Mouse (Mus musculus) hindbrain, embryonic 11.5 days (tissue): ENCODE measurements around the gene Sgtb. TPM values are rescaled to one million over a fixed set of nuclear protein-coding genes. Genes with fewer than 3 reads are reported as not detected.

Experiments
- ATAC-seq: fragments of 200-750 bp; cut with Nextera tagmentation; 2 replicates; pipeline ENCODE4 v1.8.0; 2017; ENCODE audit warnings: mild to moderate bottlenecking, moderate TSS enrichment, moderate library complexity; ENCODE audit not compliant: low FRiP score
- DNase-seq: peaks from one replicate; pipeline ENCODE4 v3.0.0-alpha.2; 2015; ENCODE audit warnings: low spot score
- H3K27ac ChIP-seq: fragments of 300-500 bp; sonication (generic); 2 replicates; pipeline ENCODE4 v1.5.1; 2014; ENCODE audit warnings: mild to moderate bottlenecking, low read depth, low read length
- H3K27me3 ChIP-seq: fragments of 300-500 bp; sonication (generic); 2 replicates; pipeline ENCODE4 v1.6.1; 2014; ENCODE audit warnings: mild to moderate bottlenecking, low read length, moderate library complexity, mixed read lengths; ENCODE audit not compliant: control insufficient read depth, insufficient read depth
- H3K36me3 ChIP-seq: fragments of 300-500 bp; sonication (generic); 2 replicates; pipeline ENCODE4 v1.6.1; 2014; ENCODE audit warnings: mild to moderate bottlenecking, low read length, moderate library complexity, mixed read lengths; ENCODE audit not compliant: control insufficient read depth, insufficient read depth
- H3K4me1 ChIP-seq: fragments of 300-500 bp; sonication (generic); replicated peaks from 2 replicates; pipeline ENCODE4 v1.6.1; 2014; ENCODE audit warnings: low read length, mixed read lengths; ENCODE audit not compliant: control insufficient read depth, insufficient read depth
- H3K4me2 ChIP-seq: fragments of 300-500 bp; sonication (generic); replicated peaks from 2 replicates; pipeline ENCODE4 v1.6.1; 2014; ENCODE audit warnings: mild to moderate bottlenecking, low read depth, low read length
- H3K4me3 ChIP-seq: fragments of 300-500 bp; sonication (generic); 2 replicates; pipeline ENCODE4 v1.5.1; 2014; ENCODE audit warnings: low read depth, low read length
- H3K9ac ChIP-seq: fragments of 300-500 bp; sonication (generic); 2 replicates; pipeline ENCODE4 v1.6.1; 2014; ENCODE audit warnings: low read depth, low read length
- H3K9me3 ChIP-seq: fragments of 300-500 bp; sonication (generic); 2 replicates; pipeline ENCODE4 v1.6.1; 2016; ENCODE audit warnings: low read length; ENCODE audit not compliant: control insufficient read depth
- WGBS: fragments of 180-500 bp; shearing (Covaris S2); extraction: QIAGEN DNeasy Blood & Tissue Kit; methylation state at CpG from one replicate; pipeline ENCODE4 v1.1.7; 2014; 5-methylcytosine and 5-hydroxymethylcytosine counted together
- polyA plus RNA-seq: library from polyadenylated mRNA; unstranded; fragments of >200 nt; fragmentation: Nextera tagmentation; extraction: Ambion mirVana; gene quantifications from 2 replicates; pipeline ENCODE4 v1.2.1, GENCODE M21; 2014

Sgtb gene
- polyA plus RNA-seq, 1 experiment from 2014 or later: 27.9 TPM

DNA sequence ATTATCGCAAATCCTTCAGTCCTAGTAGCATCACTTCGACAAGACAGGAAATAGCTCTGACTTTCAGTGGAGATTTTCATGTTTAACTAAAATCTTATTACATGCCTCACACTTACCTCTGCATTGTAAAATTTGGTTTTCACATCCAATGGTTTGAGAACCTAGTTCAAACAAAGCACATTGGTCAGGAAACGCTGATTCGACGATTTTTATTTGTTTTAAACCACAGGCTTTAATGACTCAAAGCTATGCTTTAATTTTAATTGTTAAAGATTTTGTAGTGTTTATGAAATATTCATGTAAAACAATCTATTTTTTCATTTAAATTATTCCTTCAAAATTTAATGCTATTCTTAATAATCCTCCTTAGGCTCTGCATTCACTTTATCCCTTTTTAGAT is 44.6 kb downstream of the Sgtb start:
- Histone ChIP-seq H3K4me2 (no peak overlapping the region), H3K27me3 (no peaks in the 10 kb centered on the region), H3K9me3 (no peaks in the 10 kb centered on the region), H3K4me1 (no peaks in the 10 kb centered on the region), H3K9ac (no peak overlapping the region), H3K36me3 (0 out of 2 replicates have a peak, but pooled peaks cover 3% of the 10 kb centered on the region), H3K4me3 (no peak overlapping the region), H3K27ac (no peak overlapping the region)
- WGBS: 97% methylated on average over 5 of the region's 5 CpGs
- ATAC-seq (no peak), DNase-seq (no peak)

GRCm38 (mm10) chr13:104155106-104155505 is 45.6 kb downstream of the Sgtb start:
- no peak for DNase-seq
- WGBS: 95% methylated on average over 7 of the region's 7 CpGs

DNA sequence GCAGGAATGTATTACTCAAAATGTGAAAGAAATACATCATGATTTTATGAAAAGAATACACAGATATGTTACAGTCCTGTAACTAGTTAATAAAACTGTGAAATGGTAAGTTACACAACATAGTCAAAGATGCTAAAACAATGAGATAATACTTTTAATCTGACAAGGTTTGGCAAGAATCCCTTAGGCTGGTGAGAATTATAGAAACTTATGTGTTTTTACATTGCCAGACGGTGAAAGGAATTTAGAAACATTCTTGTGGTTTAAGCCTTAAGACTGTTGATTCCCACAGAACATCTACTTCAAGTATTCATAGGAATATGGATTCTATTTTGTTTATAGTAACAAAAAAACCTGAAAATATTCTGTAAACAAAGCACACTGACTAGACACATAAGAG is 46.1 kb downstream of the Sgtb start:
- Histone ChIP-seq H3K36me3 (no peaks in the 10 kb centered on the region), H3K27me3 (no peaks in the 10 kb centered on the region), H3K4me2 (no peak overlapping the region), H3K9ac (no peak overlapping the region), H3K4me3 (no peak overlapping the region), H3K4me1 (no peaks in the 10 kb centered on the region), H3K27ac (no peak overlapping the region), H3K9me3 (no peaks in the 10 kb centered on the region)
- no peak for DNase-seq
- no peak for ATAC-seq
- WGBS: 98% methylated on average over 1 of the region's 1 CpGs

More at GRCm38 (mm10) chr13:104155106-104155505, 45.6 kb downstream of the Sgtb start:
- ATAC-seq: no peak
- H3K27ac ChIP-seq: no peak overlapping the region
- no peaks in the 10 kb centered on the region for H3K36me3 ChIP-seq
- H3K4me1 ChIP-seq: no peaks in the 10 kb centered on the region
- no peaks in the 10 kb centered on the region for H3K9me3 ChIP-seq
- no peak overlapping the region for H3K9ac ChIP-seq
- H3K4me3 ChIP-seq: no peak overlapping the region
- no peaks in the 10 kb centered on the region for H3K27me3 ChIP-seq
- no peak overlapping the region for H3K4me2 ChIP-seq

DNA sequence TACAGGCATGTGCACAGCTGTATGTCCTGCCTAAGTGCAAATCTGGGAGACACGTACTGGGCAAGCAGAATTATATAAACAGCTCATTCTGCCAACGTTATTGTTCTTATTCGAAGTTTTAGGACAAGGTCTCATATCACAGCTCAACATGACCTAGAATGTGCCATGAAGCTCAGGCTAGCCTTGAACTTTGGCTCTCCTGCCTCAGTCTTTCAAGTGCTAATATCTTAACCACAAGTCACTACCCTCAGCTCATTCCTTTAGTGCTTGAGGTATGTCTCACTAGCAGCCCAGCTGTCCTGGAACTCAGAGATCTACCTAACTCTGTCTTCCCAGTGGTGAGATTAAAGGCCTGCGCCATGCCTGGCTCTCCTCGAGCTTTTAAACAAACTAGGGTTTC is 62.2 kb downstream of the Sgtb start:
- H3K4me2 ChIP-seq: no peak overlapping the region
- H3K4me1 ChIP-seq: no peaks in the 10 kb centered on the region
- no peaks in the 10 kb centered on the region for H3K9me3 ChIP-seq
- 96% methylated on average over 5 of the region's 5 CpGs for WGBS
- no peak for ATAC-seq
- DNase-seq: no peak
- H3K27me3 ChIP-seq: no peaks in the 10 kb centered on the region
- no peak overlapping the region for H3K27ac ChIP-seq
- peaks cover 6% of the 10 kb centered on the region; the same call in 1 of the 2 replicates for H3K36me3 ChIP-seq
- H3K4me3 ChIP-seq: no peak overlapping the region
- no peak overlapping the region for H3K9ac ChIP-seq

GRCm38 (mm10) chr13:104172498-104172897 is 63.0 kb downstream of the Sgtb start:
- ATAC-seq: no peak
- H3K27ac ChIP-seq: no peak overlapping the region
- no peaks in the 10 kb centered on the region for H3K9me3 ChIP-seq
- H3K4me1 ChIP-seq: no peaks in the 10 kb centered on the region
- no peak overlapping the region for H3K4me3 ChIP-seq
- no peak overlapping the region for H3K4me2 ChIP-seq
- DNase-seq: no peak
- H3K36me3 ChIP-seq: peaks cover 6% of the 10 kb centered on the region; the same call in 1 of the 2 replicates
- no peak overlapping the region for H3K9ac ChIP-seq
- H3K27me3 ChIP-seq: no peaks in the 10 kb centered on the region

DNA sequence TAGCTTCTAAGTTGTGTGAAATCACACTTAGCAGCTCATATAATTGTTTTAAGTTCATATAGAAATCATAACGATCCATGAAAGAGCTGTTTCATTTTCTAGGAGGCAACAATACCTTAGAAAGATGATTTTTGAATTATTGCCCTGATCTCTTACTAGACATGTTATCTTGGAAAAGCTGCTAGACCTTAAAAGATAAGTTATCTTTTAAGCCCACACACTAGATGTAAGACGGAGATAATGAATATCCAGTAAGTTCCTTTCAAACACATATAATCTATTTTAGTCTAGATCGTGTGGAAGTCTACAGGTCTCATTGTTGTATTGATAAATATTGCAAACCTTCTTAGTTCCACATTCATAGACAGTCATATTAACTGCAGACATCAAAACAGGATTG is 67.3 kb downstream of the Sgtb start:
- Histone ChIP-seq H3K4me2 (peak overlapping the region; percentile 36), H3K27ac (no peak overlapping the region), H3K36me3 (no peaks in the 10 kb centered on the region), H3K9me3 (no peaks in the 10 kb centered on the region), H3K4me1 (no peaks in the 10 kb centered on the region), H3K4me3 (peak overlapping the region; percentile 22), H3K27me3 (no peaks in the 10 kb centered on the region), H3K9ac (no peak overlapping the region)
- DNase-seq (no peak), ATAC-seq (no peak)
- WGBS: 83% methylated on average over 3 of the region's 3 CpGs

DNA sequence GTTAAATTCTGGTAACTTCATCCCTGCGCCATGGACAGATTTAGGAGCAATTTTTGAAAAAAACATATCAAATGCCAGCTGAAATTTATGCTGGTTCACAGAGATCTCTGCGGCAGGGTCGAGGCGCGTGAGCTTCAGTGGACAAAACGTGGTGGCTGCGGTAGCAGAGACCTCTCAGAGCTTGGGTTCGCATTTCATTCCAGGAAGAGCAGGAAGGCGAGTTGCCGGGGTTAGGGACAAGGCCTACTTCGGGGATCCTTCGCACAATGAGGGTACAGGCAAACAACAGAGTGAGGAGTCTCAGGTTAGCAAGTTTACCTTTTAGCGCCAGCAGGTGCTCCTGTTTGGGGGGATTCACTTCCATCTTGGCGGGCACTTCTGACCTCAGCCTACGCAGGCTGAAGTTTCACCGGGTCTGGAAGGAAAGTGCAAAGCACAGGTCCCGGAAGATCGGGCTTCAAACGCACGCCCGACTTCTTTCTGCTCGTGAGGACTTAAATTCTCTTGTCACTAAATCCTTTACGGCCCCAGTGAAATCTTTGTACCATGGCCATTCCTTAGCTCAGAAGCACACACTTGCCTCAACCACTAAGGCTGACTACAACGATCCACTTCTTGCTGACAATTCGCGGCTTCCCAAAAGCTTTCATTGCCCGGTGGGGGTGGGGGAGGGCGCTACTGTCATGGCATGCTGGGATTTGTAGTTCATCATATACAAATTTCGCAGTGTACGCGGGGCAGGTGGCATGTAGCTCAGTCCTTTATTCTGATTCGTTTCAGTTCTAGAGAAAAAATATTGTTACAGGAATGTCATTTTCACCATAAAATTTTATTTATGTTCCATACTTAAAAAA is 68.5 kb downstream of the Sgtb start, which contains the start of gene Trappc13:
Gene Trappc13 (minus strand): TSS at position 674 of the 854 bp plus-strand sequence.
- Histone ChIP-seq H3K9ac (peak within 1 kb of the TSS; percentile 79), H3K4me2 (peak within 1 kb of the TSS; percentile 62), H3K9me3 (no peaks in the 10 kb centered on the region), H3K27me3 (no peaks in the 10 kb centered on the region), H3K4me1 (no peaks in the 10 kb centered on the region), H3K36me3 (no peaks in the 10 kb centered on the region), H3K4me3 (peak within 1 kb of the TSS; percentile 78), H3K27ac (peak within 1 kb of the TSS; percentile 65; the same call in 1 of the 2 replicates)
- WGBS: under 1% methylated on average over 32 of the region's 32 CpGs
- ATAC-seq (peak; percentile 93), DNase-seq (peak; percentile 87)

DNA sequence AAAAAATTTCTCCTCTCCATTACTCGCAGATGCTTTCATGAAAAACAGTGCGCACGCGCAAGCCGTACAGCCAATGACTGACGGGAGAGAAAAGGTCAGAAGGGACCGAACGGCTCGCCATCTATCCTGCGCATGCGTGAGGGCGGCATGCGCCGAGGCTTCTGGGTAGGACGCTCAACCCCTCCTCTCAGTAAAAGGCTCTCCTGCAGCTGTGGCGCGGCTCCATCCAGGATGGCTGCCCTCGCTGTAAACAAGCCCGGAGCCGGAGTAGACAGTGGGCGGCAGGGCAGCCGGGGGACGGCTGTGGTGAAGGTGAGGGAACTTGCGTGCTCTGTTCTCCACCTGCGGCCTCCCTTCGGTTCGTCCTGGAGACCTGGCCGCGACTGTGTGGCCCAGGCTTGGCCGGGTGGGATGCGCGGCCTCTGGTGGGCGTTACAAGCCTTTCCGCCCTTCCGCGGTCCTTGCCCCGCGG is 69.1 kb downstream of the Sgtb start, which contains the start of gene Trim23:
Gene Trim23 (plus strand): TSS at position 148 of the 472 bp plus-strand sequence.
- peak; percentile 99 for ATAC-seq
- peak within 1 kb of the TSS; percentile 65; the same call in 1 of the 2 replicates for H3K27ac ChIP-seq
- no peaks in the 10 kb centered on the region for H3K36me3 ChIP-seq
- 0% methylated on average over 38 of the region's 38 CpGs for WGBS
- peak within 1 kb of the TSS; percentile 62 for H3K4me2 ChIP-seq
- H3K27me3 ChIP-seq: no peaks in the 10 kb centered on the region
- no peaks in the 10 kb centered on the region for H3K9me3 ChIP-seq
- peak within 1 kb of the TSS; percentile 78 for H3K4me3 ChIP-seq
- H3K9ac ChIP-seq: peak within 1 kb of the TSS; percentile 79
- no peaks in the 10 kb centered on the region for H3K4me1 ChIP-seq
- DNase-seq: peak; percentile 100
